Mouse (Mus musculus): ENCODE measurements at regions not wholly inside any gene's neighbourhood (a gene's known extent, or its start where the extent isn't known, plus 50 kb on each side); places are given as distances from the start of the nearest gene placed in this dataset.

DNA sequence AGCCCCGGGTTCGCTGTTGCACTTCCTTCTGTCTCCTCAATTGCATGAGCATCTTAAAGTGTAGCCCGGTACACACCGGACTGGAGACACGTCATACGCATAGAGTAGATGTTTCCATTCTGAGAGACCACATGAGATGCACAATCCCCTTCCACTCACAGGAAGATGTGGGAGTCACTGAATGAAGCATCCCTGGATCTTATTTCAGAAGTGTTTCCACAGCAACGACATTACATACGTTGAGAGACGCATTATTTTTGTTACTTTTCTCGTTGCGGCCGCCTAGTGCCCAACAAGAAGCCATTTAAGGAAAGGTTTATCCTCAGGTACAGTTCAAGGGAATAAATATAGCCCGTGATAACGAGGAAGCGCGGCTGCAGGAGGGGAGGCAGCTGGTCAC, 88.4 kb upstream of the Mc3r start:
- TF ChIP-seq GATA1 (IDR thresholded peaks at IDR 0.05; ENCODE audit: low read length), result no peak
- TF ChIP-seq TAL1 (IDR thresholded peaks at IDR 0.05; ENCODE audit: low read length), result no peak

Measured in erythroblast, embryonic 14.5 days (primary cell).